Mouse (Mus musculus): ENCODE results near the gene Hook2.

Gene Hook2

DNA sequence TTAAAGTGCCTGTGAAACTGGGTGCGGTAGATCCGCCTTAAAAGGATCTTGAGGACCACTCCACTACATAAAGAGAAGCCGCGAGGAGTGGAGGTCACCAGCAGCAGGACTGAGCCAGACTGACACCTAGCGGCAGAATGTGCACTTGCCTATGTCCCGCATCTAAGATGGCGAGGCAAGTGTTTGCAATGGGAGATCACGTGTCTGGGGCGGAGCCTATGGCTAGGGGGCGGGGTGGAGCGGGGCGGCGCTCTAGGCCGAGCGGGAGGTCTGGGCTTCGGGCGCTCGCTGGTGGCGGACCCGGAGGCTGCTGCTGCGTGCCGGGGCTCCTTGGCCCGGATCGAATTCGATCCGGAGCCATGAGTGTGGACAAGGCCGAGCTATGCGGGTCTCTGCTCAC lies at the start of gene Hook2:
Hook2 (plus strand) TSS at position 255 of the 400 bp plus-strand sequence.
- in situ Hi-C loops (cut with MboI, MseI) = no loop called here

DNA sequence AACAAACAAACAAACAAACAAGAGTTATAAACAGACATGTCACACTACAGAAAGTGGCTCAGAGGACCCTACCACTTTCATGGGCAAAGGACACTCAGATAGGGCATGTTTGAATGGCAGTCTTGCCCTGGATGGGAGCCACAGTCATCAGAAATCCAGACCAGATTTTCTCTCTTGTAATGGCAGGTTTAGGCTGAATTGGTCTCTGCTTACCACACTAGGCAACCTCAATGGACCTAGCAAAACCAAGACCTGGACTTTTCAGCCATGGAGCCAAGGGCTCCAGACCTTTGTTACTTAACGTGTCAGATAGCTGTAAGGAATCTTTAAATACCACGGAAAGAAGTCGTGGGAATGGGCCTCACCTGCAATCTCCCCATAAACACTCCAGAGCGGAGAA lies 46.7 kb upstream of the Hook2 start:
- in situ Hi-C loops (cut with MboI, MseI) = no loop called here

DNA sequence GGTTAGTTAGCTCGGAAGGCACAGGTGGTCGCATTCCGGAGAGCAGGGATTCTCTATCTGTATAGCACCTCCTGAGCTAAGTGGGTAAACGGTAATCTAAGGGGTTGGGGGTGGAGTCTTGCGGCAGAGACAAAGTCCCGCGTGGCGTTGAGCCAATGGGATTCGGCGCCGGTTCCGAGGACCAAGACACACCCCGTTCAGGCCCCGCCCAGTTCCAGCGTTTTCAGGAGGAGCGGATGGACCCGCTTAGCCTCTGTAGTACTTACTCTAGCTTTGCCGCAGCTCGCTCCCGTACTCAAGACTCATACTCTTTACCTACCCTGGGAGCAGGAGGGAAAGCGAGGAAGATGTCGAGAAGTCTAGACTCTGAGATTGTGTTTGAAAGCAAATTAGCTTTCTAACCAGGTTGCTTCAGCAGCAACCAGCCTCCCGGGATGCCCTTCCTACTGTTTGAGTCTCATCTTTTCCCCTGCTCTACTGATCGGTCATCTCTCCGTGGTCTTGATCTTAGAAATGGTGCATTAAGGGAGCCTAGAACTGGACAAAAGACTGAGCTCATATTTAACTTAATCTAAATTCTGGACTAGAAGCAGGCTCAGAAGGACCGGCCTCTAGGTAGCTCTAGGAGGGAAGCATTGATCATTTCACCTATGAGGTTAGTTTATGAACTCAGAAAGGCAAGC lies 45.8 kb upstream of the Hook2 start:
- in situ Hi-C loops (cut with MboI, MseI) = no loop called here

DNA sequence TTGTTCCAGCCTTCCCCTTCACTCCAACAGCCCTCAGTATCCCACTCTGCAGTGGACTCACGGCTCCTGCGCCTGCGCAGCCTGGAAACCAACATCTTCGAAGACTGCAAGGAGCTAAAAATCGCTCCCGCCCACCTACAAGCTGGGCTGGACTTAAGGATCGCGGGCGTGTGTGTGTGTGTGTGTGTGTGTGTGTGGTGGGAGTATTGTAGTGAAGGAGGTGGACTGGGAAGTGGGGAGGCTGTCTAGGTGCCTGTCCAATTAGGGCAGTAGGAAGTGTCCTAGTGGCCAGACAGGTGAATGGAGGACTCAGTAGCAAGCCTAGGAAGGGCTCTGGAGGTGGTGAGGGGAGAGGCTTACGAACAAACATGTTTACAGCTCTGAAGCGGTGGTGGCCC lies 45.2 kb upstream of the Hook2 start:
- in situ Hi-C loops (cut with MboI, MseI) = no loop called here

DNA sequence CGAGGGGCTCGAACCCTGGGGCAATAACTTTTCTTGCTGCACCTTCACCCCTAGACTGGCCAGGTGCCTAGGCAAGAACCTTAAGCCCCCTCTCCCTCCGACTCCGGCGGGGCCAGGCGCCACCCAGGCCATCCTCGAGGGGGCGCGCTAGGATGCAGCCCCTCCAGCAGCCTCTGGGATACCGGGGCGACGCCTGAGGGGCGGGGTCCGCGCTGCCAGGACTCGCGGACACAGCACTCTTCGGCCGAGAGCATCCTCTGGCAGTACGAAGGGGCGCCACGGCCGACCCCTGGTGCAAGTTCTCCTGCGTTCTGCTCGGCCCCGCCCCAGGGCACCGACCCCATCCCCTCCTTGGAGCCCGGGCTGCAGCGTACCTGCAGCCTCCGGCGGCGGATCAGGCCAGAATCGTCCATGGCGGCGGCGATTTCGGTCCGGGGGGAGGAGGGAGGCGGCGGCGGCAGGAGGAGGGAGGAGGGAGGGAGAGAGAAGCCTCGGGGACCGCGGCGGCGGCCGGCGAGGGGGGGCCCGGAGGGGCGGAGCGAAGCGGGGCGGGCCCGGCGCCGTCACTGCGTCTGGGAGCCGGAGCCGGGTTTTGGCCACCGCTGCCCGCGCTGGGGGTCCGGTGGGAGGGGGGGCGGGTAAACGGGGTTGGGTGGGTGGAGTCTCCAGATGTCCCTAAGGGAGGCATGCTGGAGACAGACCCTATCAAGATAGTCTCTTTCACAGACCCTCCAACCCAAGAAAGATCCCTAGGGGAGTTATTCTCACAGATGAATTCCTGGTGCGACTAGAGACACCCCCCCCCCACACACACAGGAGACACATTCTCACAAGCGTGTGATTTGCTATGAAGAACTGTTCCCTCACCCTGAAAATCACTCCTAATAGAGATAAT lies 44.5 kb upstream of the Hook2 start:
- in situ Hi-C loops (cut with MboI, MseI) = no loop called here

DNA sequence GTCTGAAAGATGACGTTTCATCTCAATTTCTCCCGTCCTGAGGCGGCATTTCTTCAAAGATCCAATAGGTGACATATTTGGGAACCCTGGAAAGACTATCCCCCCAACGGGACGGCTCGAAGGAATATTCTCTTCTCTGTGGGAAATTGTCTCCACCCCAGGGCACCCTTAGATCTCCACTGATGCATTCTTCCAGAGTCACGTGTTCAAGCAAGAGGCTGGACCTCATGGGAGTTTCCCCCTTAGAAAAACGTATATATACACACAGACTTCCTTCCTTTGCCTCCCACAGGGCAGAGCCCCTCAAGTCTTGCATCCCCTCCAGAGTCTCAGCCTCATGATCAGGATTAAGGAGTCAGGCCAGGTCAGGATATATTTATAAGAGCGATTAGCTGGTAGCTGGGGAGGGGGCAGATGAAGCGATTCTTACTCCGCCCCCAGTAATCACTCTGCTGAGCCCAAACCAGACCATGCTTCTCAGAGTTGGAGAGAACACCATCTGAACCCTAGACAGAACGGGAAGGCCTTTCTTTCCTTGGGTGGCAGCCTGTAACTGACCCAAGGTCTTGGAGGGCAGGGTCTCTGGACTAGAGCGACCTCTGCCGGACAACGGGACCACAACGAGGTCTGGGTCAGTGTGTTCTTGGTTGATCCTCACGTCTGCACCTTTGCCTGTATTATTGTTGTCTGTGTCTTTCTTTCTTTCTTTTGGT lies 43.7 kb upstream of the Hook2 start, which contains the start of gene Rtbdn:
Rtbdn (plus strand) TSS at position 464 of the 713 bp plus-strand sequence.
- in situ Hi-C loops (cut with MboI, MseI) = no loop called here

DNA sequence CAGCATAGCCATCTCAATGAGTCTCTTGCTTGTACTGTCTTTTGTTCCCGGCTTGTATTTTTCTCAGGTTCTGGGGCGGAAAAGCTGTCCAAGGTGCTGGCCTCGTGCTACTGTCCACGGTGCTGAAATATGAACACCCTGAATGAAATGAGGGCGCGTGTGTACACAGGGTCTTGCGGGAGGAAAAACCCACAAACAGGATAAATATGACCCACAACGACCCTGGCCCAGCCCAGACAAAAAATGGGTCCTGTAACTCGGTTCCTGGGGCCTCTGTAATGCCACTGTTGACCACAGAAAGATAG lies 43.2 kb upstream of the Hook2 start:
- in situ Hi-C loops (cut with MboI, MseI) = no loop called here

DNA sequence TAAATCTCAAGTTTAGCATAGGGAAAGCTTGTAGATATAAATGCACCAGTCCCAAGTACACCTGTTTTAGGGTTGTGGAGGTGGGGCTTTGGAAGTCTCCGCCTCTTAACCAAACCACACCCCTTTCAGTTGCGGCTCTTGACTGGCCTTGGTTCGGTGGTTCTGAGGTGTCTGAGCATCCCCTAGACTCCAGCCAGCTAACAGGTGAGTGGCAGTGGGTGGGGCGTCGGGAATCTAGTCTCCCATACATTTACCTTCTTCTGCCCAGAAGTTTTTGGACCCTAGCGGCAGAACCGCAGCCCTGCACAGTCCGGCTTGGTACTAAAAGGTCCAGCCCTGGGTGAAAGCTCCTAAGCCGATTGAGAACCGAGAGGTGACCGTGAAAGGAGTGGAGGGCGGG lies 40.6 kb upstream of the Hook2 start:
- in situ Hi-C loops (cut with MboI, MseI) = no loop called here

DNA sequence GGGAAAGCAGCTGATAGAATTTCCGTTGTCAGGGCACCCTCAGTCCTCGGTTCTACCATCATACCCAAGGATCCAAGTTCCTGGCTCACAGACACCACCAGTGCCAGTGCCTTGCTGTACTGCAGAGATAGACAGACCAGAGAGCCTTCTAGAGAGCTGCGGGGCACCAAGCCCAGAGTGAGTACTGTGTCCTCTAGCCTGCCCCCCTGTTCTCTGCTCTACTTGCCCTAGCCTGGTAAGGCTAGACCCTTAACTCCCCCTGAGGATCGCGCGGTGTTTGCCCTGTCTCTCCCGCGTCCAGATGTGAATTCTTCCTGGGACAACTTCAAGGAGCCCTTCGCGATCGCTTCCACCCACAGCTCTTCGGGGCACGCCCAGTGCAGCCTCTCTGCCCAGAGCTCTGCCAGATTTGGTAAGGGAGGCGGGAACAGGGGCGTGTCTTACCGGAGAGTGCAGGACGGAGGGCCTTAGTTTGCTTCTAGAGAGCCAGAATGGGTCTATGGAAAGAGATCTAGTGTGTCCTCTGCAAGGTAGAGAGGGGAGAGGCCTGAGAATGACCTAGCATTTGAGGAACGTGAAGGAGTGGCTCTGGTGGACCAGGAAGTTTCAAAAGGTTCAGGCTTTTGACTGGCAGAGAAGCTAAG lies 37.7 kb upstream of the Hook2 start:
- in situ Hi-C loops (cut with MboI, MseI) = no loop called here

DNA sequence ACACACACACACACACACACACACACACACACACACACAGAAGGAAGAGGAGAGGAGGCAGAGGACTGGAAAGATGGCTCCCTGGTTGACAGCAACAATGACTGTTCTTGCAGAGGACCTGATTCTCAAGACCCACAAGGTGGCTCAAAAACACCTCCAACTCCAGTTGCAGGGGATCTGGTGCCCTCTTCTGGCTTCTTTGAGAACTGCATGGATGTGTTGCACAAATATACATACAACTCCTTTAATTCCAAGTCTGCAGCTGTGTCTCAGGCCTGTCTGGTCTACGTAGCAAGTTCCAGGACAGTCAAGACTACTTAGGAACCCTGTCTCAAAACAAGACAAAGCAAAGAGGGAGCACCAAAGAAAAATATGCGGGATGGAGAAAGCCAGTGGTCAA lies 33.6 kb upstream of the Hook2 start:
- in situ Hi-C loops (cut with MboI, MseI) = no loop called here

DNA sequence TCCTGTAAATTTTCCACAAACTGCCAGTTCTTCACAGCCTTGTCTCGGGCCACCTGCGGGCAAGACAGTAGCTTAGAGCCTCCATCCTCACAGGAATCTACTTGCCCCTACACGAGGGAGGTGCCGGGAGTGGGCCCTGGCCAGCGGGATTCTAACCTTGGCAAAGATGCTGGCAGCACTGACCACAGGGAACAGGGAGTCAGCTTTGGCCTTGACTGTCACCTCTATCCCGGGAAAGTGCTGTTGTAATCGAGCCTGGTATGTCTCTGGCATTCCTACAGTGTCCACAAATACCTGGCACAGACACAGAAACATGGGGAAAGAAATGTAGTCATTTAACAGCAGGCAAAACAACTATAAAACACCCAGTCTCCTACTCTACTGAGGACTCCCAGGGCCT lies 30.6 kb upstream of the Hook2 start:
- in situ Hi-C loops (cut with MboI, MseI) = no loop called here

DNA sequence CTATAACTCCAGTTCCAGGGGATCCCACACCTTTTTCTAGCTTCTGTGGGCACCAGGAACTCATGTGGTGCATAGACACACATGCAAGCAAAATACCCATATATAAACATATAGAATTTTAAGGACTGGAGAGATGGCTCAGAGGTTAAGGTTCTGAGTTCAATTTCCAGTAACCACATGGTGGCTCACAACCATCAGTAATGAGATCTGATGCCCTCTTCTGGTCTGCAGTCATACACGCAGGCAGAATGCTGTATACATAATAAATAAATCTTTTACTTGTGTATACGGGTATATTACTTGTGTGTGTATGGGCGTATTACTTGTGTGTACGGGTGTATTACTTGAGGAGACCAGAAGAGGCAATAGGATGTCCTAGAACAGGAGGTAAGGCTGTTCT lies 26.5 kb upstream of the Hook2 start:
- in situ Hi-C loops (cut with MboI, MseI) = no loop called here

DNA sequence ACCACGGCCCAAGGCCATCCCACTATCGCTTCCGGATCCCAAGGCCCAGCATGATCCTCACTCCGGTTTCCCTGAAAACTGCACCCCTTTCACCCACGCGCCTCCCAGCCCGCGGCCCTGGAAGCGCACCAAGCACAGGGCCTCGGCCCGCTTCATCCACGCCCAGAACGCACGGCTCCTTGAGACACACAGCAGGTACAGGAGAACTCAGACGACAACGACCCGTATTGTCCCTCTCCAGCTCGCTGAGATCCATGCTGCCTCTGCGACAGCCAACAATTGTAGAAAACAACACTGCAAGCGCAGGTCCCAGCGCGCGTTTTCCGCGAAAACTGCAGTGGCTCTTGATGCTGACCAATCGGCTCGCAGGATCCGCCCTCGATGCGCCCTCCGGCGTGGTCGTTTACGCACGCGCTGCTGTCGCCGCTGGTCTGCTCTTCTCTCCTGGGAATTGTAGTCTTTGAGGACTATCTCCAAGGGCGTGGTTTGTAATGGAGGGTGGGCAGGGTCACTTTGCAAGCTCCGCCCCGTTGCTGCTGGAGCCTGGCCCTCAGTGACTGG lies 24.6 kb upstream of the Hook2 start:
- in situ Hi-C loops (cut with MboI, MseI) = no loop called here

DNA sequence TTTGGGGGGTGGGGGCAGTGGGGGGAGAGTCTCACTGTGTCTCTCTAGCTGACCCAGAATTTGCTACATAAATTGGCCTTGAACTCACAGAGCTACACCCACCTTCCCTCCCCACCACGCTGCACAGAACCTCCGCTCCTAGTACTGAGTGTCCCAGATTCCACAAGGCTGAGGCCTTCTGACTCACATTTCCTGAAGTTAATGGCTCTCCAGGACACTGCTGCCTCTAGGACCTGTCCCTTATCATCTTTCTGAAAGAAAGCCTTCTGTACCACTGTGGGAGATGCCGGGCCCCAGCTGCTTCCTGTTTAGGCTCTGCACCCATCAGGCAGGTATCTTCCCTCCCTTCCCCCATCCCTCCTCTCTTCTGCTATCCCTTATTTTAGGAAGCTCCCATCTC lies 23.8 kb upstream of the Hook2 start:
- in situ Hi-C loops (cut with MboI, MseI) = no loop called here

DNA sequence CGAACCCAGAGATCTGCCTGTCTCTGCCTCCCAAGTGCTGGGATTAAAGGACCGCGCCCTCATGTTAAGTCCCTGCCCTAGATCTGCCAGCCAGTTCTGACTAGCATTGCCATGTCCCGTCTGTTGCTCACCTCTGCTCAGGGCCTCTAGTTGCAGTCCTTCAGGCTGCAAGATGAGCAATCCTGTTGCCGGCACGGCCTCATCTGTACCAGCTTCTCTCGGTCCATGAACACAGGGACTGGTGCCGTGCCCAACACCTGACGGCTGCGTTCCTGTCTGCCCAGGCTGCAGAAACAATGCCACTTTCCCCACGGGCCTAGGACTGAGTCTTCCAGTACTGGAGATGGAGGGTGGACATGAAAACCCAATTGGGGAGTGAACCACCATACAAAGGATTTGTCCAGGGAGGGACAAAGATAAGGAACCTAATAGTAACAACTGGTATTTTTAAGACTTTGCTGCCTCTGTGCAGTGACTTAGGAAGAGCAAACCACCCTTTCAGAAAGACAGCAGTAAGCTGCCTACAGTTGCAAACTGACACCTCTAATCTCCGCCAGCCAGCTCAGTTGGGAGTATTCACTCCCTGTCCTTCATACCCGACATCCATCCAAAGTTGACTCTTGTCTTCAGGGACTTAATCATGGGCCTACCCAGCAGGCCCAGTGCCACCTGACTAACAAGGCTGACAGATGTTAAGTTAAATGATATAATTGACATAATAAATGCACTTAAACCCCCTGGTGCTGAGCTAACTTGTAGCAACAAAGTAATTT lies 22.7 kb upstream of the Hook2 start:
- in situ Hi-C loops (cut with MboI, MseI) = no loop called here

DNA sequence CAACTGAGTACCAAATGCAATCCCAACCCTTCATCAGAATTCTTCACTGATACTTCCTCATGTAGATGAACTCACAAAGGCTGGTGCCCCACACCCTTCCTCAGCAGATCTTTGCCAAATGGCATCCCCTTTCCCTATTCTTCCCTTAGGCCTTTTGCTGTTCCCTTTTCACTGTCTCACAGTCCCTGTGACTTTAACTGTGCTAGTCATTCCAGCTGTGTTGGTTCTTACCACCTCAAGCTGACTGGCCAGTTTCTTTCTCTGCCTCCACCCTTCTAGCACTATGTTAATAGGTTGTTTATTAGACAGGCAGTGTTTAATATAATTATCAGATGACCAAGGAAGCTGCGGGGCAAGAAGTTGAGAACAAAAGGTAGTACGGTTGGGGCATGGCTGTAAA lies 21.8 kb upstream of the Hook2 start:
- in situ Hi-C loops (cut with MboI, MseI) = no loop called here

DNA sequence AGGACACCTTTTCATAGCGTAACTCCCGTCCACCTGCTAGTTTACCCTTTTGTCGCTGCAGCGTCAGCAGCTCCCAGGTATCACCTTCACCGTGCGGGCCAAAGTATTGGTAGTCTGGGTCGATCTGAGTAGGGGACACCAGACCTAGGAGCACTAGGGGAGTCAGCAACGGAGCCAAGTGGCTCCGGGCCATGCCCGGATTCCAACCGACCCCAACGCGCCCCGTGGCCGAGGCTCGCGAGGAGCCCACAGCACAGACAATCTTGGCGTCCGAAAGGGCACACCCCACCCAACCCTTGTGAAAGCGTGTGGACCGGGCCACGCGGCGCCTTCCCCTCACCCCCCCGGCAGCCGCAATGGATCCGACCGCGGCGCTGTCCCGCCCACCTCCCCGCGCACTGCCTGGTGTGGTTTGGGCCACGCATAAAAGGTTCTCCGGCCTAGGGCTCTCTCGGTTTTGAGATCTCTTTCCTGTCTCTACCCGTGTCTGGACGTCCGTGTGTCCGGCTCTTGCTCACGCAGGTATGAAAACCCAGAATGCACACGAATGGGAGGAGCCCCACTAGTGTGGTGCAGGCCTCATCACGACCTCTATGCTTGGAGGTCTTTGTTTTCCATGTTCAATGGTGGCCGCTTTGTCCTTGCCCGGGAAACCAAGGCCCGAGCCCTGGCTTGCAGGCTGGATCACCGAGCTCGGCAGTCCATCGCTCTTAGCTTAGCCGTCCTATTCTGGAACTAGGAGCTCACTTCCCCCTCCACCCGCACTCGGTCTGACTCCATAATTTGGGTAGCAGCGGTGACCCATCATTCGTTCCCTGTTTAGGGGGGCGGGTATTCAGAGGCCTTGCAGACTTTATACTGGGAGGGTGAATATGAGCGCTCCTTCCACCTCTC lies 20.9 kb upstream of the Hook2 start, which contains the start of the genes Gm49661, Prdx2 and Rnaseh2a:
Gm49661 (minus strand) TSS at position 193 of the 894 bp plus-strand sequence.
Prdx2 (plus strand) TSS at position 347 of the 894 bp plus-strand sequence.
Rnaseh2a (minus strand) TSS at position 527 of the 894 bp plus-strand sequence.
- in situ Hi-C loops (cut with MboI, MseI) = loop anchor here (5.0 kb wide), 1 partner anchor 108 kb away; no protein-coding TSS in a partner anchor

DNA sequence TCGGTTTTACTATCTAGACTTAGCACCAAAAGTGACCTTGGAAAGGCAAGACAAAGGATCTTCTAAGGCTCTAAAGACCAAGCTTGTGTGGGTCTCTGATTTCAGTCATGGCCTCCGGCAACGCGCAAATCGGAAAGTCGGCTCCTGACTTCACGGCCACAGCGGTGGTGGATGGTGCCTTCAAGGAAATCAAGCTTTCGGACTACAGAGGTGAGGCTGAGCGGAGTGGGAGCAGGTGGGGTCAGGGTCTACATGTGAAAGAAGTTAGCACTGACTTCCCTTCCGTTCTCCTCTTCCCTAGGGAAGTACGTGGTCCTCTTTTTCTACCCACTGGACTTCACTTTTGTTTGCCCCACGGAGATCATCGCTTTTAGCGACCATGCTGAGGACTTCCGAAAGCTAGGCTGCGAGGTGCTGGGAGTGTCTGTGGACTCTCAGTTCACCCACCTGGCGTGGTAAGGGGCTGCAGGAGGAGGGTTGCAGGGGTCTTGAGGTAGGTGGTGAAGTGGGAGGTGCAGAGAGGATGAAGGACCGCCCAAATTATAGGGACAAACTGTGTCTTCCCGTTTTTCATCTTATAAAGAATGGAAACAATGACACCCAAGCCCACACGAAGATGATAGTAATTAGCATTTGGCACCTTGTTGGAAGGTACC lies 20.1 kb upstream of the Hook2 start:
- in situ Hi-C loops (cut with MboI, MseI) = loop anchor here (5.0 kb wide), 1 partner anchor 107 kb away; no protein-coding TSS in a partner anchor

DNA sequence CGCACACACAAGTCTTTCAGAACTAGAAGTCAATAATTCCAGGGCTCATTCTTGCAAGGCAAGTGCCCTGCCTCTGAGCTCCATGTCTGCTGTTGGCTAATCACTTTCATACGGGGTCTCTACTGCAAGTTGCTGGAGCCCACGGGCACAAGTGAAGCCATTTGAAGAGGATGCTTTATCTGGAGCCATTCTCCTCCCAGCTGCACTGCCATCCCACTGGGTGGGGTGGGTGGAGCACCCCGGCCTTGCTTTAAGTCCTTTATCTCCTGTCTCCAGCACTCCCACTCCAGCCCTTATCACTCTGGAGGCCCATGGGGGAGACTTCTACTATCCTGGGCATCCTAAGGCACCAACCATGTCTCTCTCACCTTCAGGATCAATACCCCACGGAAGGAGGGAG lies 19.5 kb upstream of the Hook2 start:
- in situ Hi-C loops (cut with MboI, MseI) = loop anchor here (5.0 kb wide), 1 partner anchor 106 kb away; no protein-coding TSS in a partner anchor

All from regulatory T cell (primary cell).